Mouse (Mus musculus) subcutaneous adipose tissue, adult 2 months (tissue): Measurements from ENCODE around the gene Rpl11. TPM values are rescaled to one million over a fixed set of nuclear protein-coding genes. Genes with fewer than 3 reads are reported as not detected.

Source experiments
- polyA plus RNA-seq: library from polyadenylated mRNA; depleted of rRNA; stranded (reverse); fragments of >200 nt; gene quantifications from 2 replicates; pipeline ENCODE4 v1.2.3, GENCODE M21; 2012; ENCODE audit warnings: low replicate concordance; rRNA removed

The Rpl11 gene
- polyA plus RNA-seq, result 315 and 453 TPM in 2 replicates

GRCm38 (mm10) chr4:136053247-136053596 is at the start of gene Rpl11:
TSS of gene Rpl11 (minus strand) at chr4:136053428.

GRCm38 (mm10) chr4:136021549-136022047 is 31.6 kb downstream of the Rpl11 start, which contains the start of gene Eloa:
TSS of gene Eloa (minus strand) at chr4:136021763.

GRCm38 (mm10) chr4:135986943-135987710 is 66.1 kb downstream of the Rpl11 start, which contains the start of gene Pithd1:
TSS of gene Pithd1 (minus strand) at chr4:135987264.

Other genes starting within 250 kb of the Rpl11 start
- gene Srsf10, start 197.7 kb downstream of the Rpl11 start, polyA plus RNA-seq, result 38.8 and 103 TPM in 2 replicates
- 27.5 and 32.9 TPM in 2 replicates for gene Pnrc2, start 179.6 kb downstream of the Rpl11 start, polyA plus RNA-seq
- gene Cnr2, start 158.0 kb downstream of the Rpl11 start, polyA plus RNA-seq, result 1.5 and 1.8 TPM in 2 replicates
- gene Fuca1, start 132.7 kb downstream of the Rpl11 start, polyA plus RNA-seq, result 78.3 and 121 TPM in 2 replicates
- 60.7 and 66.8 TPM in 2 replicates for gene Hmgcl, start 107.0 kb downstream of the Rpl11 start, polyA plus RNA-seq
- 57.0 and 108 TPM in 2 replicates for gene Gale, start 89.7 kb downstream of the Rpl11 start, polyA plus RNA-seq
- 85.5 and 106 TPM in 2 replicates for gene Lypla2, start 80.8 kb downstream of the Rpl11 start, polyA plus RNA-seq
- 29.8 and 33.2 TPM in 2 replicates for gene Pithd1, start 66.2 kb downstream of the Rpl11 start, polyA plus RNA-seq
- 19.0 and 25.7 TPM in 2 replicates for gene Eloa, start 31.7 kb downstream of the Rpl11 start, polyA plus RNA-seq
- 273 and 327 TPM in 2 replicates for gene Id3, start 90.1 kb upstream of the Rpl11 start, polyA plus RNA-seq
- 3.5 and 3.9 TPM in 2 replicates for gene E2f2, start 119.0 kb upstream of the Rpl11 start, polyA plus RNA-seq
- gene Asap3, start 152.9 kb upstream of the Rpl11 start, polyA plus RNA-seq, result 8.9 and 12.2 TPM in 2 replicates
- 2.8 and 2.9 TPM in 2 replicates for gene Tcea3, start 194.3 kb upstream of the Rpl11 start, polyA plus RNA-seq
- gene Zfp46, start 231.3 kb upstream of the Rpl11 start, polyA plus RNA-seq, result 22.3 and 27.7 TPM in 2 replicates